Mouse (Mus musculus) E14TG2a.4 (cell line): ENCODE measurements around the gene Sstr4.

ENCODE experiments used
- CTCF ChIP-seq: conservative IDR thresholded peaks from 2 replicates; pipeline ENCODE4 v1.5.1; 2014; ENCODE audit warnings: low read length
- NANOG ChIP-seq: IDR thresholded peaks from 2 replicates; pipeline ENCODE4 v1.6.1; 2014; ENCODE audit warnings: borderline replicate concordance, low read length, mixed read lengths
- POU5F1 ChIP-seq: IDR thresholded peaks from 2 replicates; pipeline ENCODE4 v1.6.1; 2014; ENCODE audit warnings: low read length, borderline replicate concordance

DNA sequence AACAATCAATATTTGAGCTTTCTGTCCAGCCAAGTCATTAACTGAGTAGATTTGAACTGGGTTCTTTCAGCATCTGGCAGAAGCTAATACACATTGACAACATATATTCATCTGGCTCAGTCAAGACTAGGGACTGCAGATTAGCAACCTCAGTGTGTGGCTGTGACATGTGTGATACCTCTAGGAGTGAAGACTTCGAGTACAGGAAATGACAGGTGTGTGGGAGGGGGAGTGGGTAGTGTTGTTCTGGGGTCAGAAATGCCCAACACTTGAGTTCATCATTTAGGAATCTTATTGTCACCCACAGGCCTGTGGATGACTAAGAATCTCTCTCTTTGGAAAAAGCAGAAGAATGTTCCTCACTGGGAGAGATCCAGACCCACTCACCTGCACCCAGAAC is 26.0 kb downstream of the Sstr4 start:
- TF ChIP-seq CTCF (no peak), NANOG (no peak), POU5F1 (no peak)
